Mouse (Mus musculus) forebrain, embryonic 11.5 days (tissue): ENCODE measurements around the gene Chaf1b. TPM values are rescaled to one million over a fixed set of nuclear protein-coding genes. Genes with fewer than 3 reads are reported as not detected.

Experiments
- ATAC-seq: fragments of 200-750 bp; cut with Nextera tagmentation; replicated peaks from 2 replicates; pipeline ENCODE4 v1.8.0; 2017; ENCODE audit warnings: moderate TSS enrichment; ENCODE audit not compliant: low FRiP score
- DNase-seq: peaks from one replicate; pipeline ENCODE4 v3.0.0-alpha.2; 2017; ENCODE audit warnings: low spot score
- H3K27ac ChIP-seq: fragments of 300-500 bp; sonication (generic); 2 replicates; pipeline ENCODE4 v1.5.1; 2014; ENCODE audit warnings: low read depth, low read length
- H3K27me3 ChIP-seq: fragments of 300-500 bp; sonication (generic); 2 replicates; pipeline ENCODE4 v1.6.1; 2014; ENCODE audit warnings: mild to moderate bottlenecking, low read length, mixed read lengths; ENCODE audit not compliant: control insufficient read depth, insufficient read depth
- H3K36me3 ChIP-seq: fragments of 300-500 bp; sonication (generic); 2 replicates; pipeline ENCODE4 v1.6.1; 2014; ENCODE audit warnings: mild to moderate bottlenecking, low read length, moderate library complexity, mixed read lengths; ENCODE audit not compliant: control insufficient read depth, insufficient read depth
- H3K4me1 ChIP-seq: fragments of 300-500 bp; sonication (generic); replicated peaks from 2 replicates; pipeline ENCODE4 v1.6.1; 2014; ENCODE audit warnings: low read length, mixed read lengths; ENCODE audit not compliant: control insufficient read depth, insufficient read depth
- H3K4me2 ChIP-seq: fragments of 300-500 bp; sonication (generic); 2 replicates; pipeline ENCODE4 v1.6.1; 2014; ENCODE audit warnings: low read depth, mild to moderate bottlenecking, low read length, moderate library complexity, mixed read lengths; ENCODE audit not compliant: severe bottlenecking
- H3K4me3 ChIP-seq: fragments of 300-500 bp; sonication (generic); 2 replicates; pipeline ENCODE4 v1.5.1; 2014; ENCODE audit warnings: low read depth, low read length
- H3K9ac ChIP-seq: fragments of 300-500 bp; sonication (generic); 2 replicates; pipeline ENCODE4 v1.6.1; 2014; ENCODE audit warnings: low read length
- H3K9me3 ChIP-seq: fragments of 300-500 bp; sonication (generic); 2 replicates; pipeline ENCODE4 v1.6.1; 2016; ENCODE audit warnings: low read length, mixed read lengths; ENCODE audit not compliant: control insufficient read depth
- WGBS: fragments of 180-500 bp; shearing (Covaris S2); extraction: QIAGEN DNeasy Blood & Tissue Kit; methylation state at CpG from one replicate; pipeline ENCODE4 v1.1.7; 2014; 5-methylcytosine and 5-hydroxymethylcytosine counted together
- polyA plus RNA-seq: library from polyadenylated mRNA; unstranded; fragments of >200 nt; fragmentation: Nextera tagmentation; extraction: Ambion mirVana; gene quantifications from 2 replicates; pipeline ENCODE4 v1.2.1, GENCODE M21; 2014

Gene Chaf1b
- polyA plus RNA-seq = 119 and 120 TPM in 2 replicates

DNA sequence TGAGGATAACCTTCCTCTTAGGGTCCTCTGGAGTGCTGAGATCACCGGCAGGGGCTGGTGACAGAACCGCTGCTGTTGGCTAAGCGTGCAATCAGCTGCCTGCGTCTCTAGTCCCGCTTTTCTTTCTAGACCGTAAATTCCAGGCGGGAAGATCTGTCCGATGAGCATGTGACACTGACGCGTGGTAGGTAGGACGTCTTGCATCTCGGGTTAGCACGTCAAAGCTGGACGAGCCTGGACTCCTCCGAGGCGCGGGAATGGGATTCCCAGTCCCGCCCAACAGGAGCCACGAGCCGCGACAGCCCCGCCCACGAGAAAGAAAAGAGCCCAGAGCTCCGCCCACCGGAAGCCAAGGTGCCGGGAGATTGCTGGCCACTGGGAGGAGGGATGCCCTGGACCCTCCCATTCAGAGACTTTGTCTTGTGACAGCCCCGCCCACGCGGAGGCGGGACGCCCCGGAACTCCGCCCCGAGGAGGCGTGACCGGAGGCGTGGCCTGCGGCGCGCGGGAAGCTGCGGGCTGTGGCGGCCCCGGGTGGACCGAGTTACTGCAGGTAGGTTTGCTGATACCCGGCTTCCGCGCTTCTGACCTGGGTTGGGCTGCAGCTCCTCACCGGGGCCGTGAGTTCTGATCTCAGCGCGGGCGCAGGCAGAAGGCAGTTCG, at the start of gene Chaf1b:
Gene Chaf1b, plus strand, starts transcription at position 479 of the 663 bp plus-strand sequence.
- peak within 1 kb of the TSS; percentile 77 for H3K9ac ChIP-seq
- peak within 1 kb of the TSS; percentile 79 for H3K4me3 ChIP-seq
- peak; percentile 99 for DNase-seq
- under 1% methylated on average over 54 of the region's 54 CpGs for WGBS
- ATAC-seq = peak; percentile 93
- no peaks in the 10 kb centered on the region for H3K27me3 ChIP-seq
- H3K36me3 ChIP-seq = no peaks in the 10 kb centered on the region; the same call in 1 of the 2 replicates
- H3K9me3 ChIP-seq = no peaks in the 10 kb centered on the region
- H3K4me1 ChIP-seq = peaks cover 9% of the 10 kb centered on the region; the same call in 1 of the 2 replicates
- H3K27ac ChIP-seq = peak within 1 kb of the TSS; percentile 15; the same call in 1 of the 2 replicates
- peak within 1 kb of the TSS; percentile 84 for H3K4me2 ChIP-seq

DNA sequence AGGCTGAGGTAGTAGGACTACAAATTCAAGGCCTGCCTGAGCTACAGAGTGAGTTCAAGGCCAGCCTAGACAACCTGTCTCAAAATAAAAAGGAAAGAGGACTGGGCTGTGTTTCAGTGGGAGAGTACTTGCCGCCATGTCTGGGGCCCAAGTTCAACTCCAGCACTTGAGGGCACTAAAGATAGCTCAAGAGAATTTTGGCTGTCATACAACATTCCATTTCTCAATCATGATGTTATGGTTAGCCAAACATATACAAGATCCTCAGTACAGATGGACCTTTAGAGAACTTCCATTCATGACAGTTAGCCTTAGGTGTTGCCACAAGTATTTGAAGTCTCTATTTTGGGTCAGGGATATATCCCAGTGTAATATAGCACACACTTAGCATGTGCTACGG, 49.6 kb upstream of the Chaf1b start:
- Histone ChIP-seq H3K36me3 (no peaks in the 10 kb centered on the region), H3K27ac (no peak overlapping the region), H3K4me1 (no peaks in the 10 kb centered on the region), H3K27me3 (no peaks in the 10 kb centered on the region; the same call in 1 of the 2 replicates), H3K4me3 (no peak overlapping the region), H3K9me3 (no peaks in the 10 kb centered on the region; the same call in 1 of the 2 replicates), H3K9ac (no peak overlapping the region), H3K4me2 (no peak overlapping the region)
- no peak for ATAC-seq
- no peak for DNase-seq
- WGBS = 92% methylated on average over 2 of the region's 2 CpGs

- DNase-seq (no peak), ATAC-seq (no peak)
- no peak overlapping the region for H3K9ac ChIP-seq
- no peak overlapping the region for H3K4me3 ChIP-seq
- no peaks in the 10 kb centered on the region; the same call in 1 of the 2 replicates for H3K9me3 ChIP-seq
- H3K27ac ChIP-seq = no peak overlapping the region
- no peaks in the 10 kb centered on the region for H3K27me3 ChIP-seq
- no peaks in the 10 kb centered on the region for H3K36me3 ChIP-seq
- no peak overlapping the region for H3K4me2 ChIP-seq
- H3K4me1 ChIP-seq = no peaks in the 10 kb centered on the region
- 88% methylated on average over 1 of the region's 1 CpGs for WGBS
Observed at GRCm38 (mm10) chr16:93839049-93839448, 44.7 kb upstream of the Chaf1b start.

GRCm38 (mm10) chr16:93850527-93850926, 33.2 kb upstream of the Chaf1b start:
- WGBS = 93% methylated on average over 3 of the region's 3 CpGs
- H3K27me3 ChIP-seq = no peaks in the 10 kb centered on the region
- peaks cover 10% of the 10 kb centered on the region for H3K36me3 ChIP-seq
- H3K9me3 ChIP-seq = no peaks in the 10 kb centered on the region
- H3K4me3 ChIP-seq = no peak overlapping the region
- H3K4me1 ChIP-seq = no peaks in the 10 kb centered on the region
- H3K9ac ChIP-seq = no peak overlapping the region
- H3K27ac ChIP-seq = no peak overlapping the region
- DNase-seq (no peak), ATAC-seq (no peak)
- no peak overlapping the region for H3K4me2 ChIP-seq

DNA sequence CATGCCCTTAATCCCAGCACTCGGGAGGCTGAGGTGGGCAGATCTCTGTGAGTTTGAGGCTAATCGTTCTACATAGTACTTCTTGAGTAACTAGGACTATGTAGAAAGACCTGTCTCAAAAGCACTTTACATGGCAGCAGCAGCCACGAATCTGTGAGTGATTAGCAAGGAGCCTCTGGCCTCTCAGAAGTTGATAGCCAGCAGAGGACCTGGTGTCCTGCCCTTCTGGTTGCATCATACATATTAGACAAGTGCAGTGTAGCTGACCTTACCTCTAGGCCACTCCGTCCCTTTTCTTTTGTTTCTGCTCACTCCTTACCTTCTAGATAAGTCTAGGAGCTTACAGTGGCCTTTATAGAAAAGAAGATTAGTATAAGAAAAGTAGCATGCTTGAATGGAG, 23.7 kb upstream of the Chaf1b start:
- Histone ChIP-seq H3K27ac (no peak overlapping the region), H3K36me3 (peaks cover 7% of the 10 kb centered on the region; the same call in 1 of the 2 replicates), H3K9ac (no peak overlapping the region), H3K27me3 (no peaks in the 10 kb centered on the region), H3K4me2 (no peak overlapping the region), H3K4me1 (no peaks in the 10 kb centered on the region), H3K9me3 (no peaks in the 10 kb centered on the region), H3K4me3 (no peak overlapping the region)
- 94% methylated on average over 4 of the region's 4 CpGs for WGBS
- ATAC-seq (no peak), DNase-seq (no peak)

GRCm38 (mm10) chr16:93860686-93861085, 23.0 kb upstream of the Chaf1b start:
- Histone ChIP-seq H3K9ac (no peak overlapping the region), H3K36me3 (peaks cover 10% of the 10 kb centered on the region; the same call in 1 of the 2 replicates)
- ATAC-seq = no peak

GRCm38 (mm10) chr16:93874841-93875240, 8.9 kb upstream of the Chaf1b start:
- Histone ChIP-seq H3K9me3 (no peaks in the 10 kb centered on the region), H3K36me3 (peaks cover 12% of the 10 kb centered on the region), H3K9ac (no peak overlapping the region), H3K4me2 (no peak overlapping the region), H3K27me3 (no peaks in the 10 kb centered on the region), H3K4me1 (no peaks in the 10 kb centered on the region), H3K27ac (no peak overlapping the region), H3K4me3 (no peak overlapping the region)
- DNase-seq = no peak
- ATAC-seq = no peak
- WGBS = 94% methylated on average over 13 of the region's 13 CpGs

More at GRCm38 (mm10) chr16:93860686-93861085, 23.0 kb upstream of the Chaf1b start:
- no peak overlapping the region for H3K4me2 ChIP-seq
- H3K4me1 ChIP-seq = no peaks in the 10 kb centered on the region
- H3K9me3 ChIP-seq = no peaks in the 10 kb centered on the region
- H3K27me3 ChIP-seq = no peaks in the 10 kb centered on the region
- DNase-seq = no peak
- no peak overlapping the region for H3K27ac ChIP-seq
- no peak overlapping the region for H3K4me3 ChIP-seq

GRCm38 (mm10) chr16:93877612-93878380, 5.9 kb upstream of the Chaf1b start:
- no peak for ATAC-seq
- H3K4me2 ChIP-seq = no peak overlapping the region
- peaks cover 8% of the 10 kb centered on the region; the same call in 1 of the 2 replicates for H3K36me3 ChIP-seq
- no peak overlapping the region for H3K9ac ChIP-seq
- H3K4me1 ChIP-seq = no peaks in the 10 kb centered on the region
- no peaks in the 10 kb centered on the region for H3K27me3 ChIP-seq
- no peaks in the 10 kb centered on the region for H3K9me3 ChIP-seq
- WGBS = 94% methylated on average over 6 of the region's 6 CpGs
- DNase-seq = no peak
- no peak overlapping the region for H3K4me3 ChIP-seq
- no peak overlapping the region for H3K27ac ChIP-seq
